Mouse (Mus musculus): ENCODE data around the gene Olfr180. TPM values are rescaled to one million over a fixed set of nuclear protein-coding genes. Genes with fewer than 3 reads are reported as not detected.

Olfr180 gene
- polyA plus RNA-seq (2012; ENCODE audit: insufficient read depth, insufficient read length, missing spikeins): not detected in 2 replicates

- TF ChIP-seq CTCF (IDR thresholded peaks at IDR 0.05; ENCODE audit: low read depth, low read length): no peak
- no peak for TF ChIP-seq POLR2A (IDR thresholded peaks at IDR 0.05; ENCODE audit: borderline replicate concordance, low read depth, low read length)
- Histone ChIP-seq H3K27ac (ENCODE audit: insufficient read depth, low read depth, low read length) (no peak within 1 kb of the TSS), H3K4me1 (ENCODE audit: control insufficient read depth, insufficient read depth, low read length) (no peaks in the 10 kb centered on the region)
Observed at GRCm38 (mm10) chr16:58929292-58929691, at the start of gene Olfr180. Gene Olfr180, minus strand, starts transcription at chr16:58929392.

DNA sequence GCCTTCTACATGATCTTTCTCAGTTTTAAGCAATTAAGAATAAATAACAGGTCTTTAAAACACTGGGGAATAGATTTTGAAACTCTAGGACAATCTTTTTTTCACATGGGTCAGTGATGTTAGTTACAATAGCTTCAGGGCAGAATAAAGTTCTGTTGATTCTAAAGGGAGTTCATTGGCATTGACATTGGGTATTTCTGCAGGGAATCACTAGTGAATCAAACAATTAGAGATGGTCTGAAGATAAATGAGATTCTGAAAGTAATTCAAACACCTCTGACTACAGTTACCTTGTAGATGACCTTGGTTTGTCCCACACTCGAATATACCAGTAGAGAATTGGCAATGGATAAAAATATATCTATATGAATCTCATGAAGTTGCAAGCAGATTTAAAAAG lies 537 bp downstream of the Olfr180 start, which contains the start of gene Olfr181:
Gene Olfr181, minus strand, starts transcription at position 101 of the 400 bp plus-strand sequence.
- Histone ChIP-seq H3K27ac (ENCODE audit: insufficient read depth, low read depth, low read length) (no peak within 1 kb of the TSS), H3K4me1 (ENCODE audit: control insufficient read depth, insufficient read depth, low read length) (no peaks in the 10 kb centered on the region), H3K4me3 (ENCODE audit: insufficient read depth, low read length) (no peak within 1 kb of the TSS)
- no peak for TF ChIP-seq CTCF (IDR thresholded peaks at IDR 0.05; ENCODE audit: low read depth, low read length)
- no peak for TF ChIP-seq POLR2A (IDR thresholded peaks at IDR 0.05; ENCODE audit: borderline replicate concordance, low read depth, low read length)

More at GRCm38 (mm10) chr16:58929292-58929691, at the start of gene Olfr180:
- H3K4me3 ChIP-seq (ENCODE audit: insufficient read depth, low read length): no peak within 1 kb of the TSS

GRCm38 (mm10) chr16:58891963-58892362 lies 37.2 kb downstream of the Olfr180 start, which contains the start of gene Olfr178:
Gene Olfr178, minus strand, starts transcription at chr16:58892063.
- TF ChIP-seq POLR2A (IDR thresholded peaks at IDR 0.05; ENCODE audit: borderline replicate concordance, low read depth, low read length) (no peak), CTCF (IDR thresholded peaks at IDR 0.05; ENCODE audit: low read depth, low read length) (no peak)
- no peak within 1 kb of the TSS for H3K4me3 ChIP-seq (ENCODE audit: insufficient read depth, low read length)
- H3K4me1 ChIP-seq (ENCODE audit: control insufficient read depth, insufficient read depth, low read length): no peaks in the 10 kb centered on the region
- H3K27ac ChIP-seq (ENCODE audit: insufficient read depth, low read depth, low read length): no peak within 1 kb of the TSS

DNA sequence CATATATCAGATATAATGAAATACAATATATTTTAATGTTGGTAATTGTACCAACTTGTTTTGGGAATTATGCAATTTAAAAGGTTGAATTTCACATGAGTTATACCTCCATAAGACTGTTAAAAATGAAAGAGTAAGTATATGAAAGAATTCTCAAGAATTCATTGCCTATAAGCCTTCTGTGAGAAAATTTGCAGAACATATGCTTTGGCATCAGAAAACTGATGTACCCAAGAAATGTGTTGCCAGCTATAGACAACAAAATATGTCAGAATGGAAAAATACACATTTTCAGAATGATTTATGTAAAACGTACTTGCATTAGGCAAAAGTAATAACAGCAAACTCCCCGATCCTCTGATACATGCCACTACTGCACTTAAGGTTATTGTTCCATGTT lies 44.8 kb downstream of the Olfr180 start:
- Histone ChIP-seq H3K27ac (ENCODE audit: insufficient read depth, low read depth, low read length) (no peak overlapping the region), H3K4me3 (ENCODE audit: insufficient read depth, low read length) (no peak overlapping the region), H3K4me1 (ENCODE audit: control insufficient read depth, insufficient read depth, low read length) (no peaks in the 10 kb centered on the region)
- no peak for TF ChIP-seq CTCF (IDR thresholded peaks at IDR 0.05; ENCODE audit: low read depth, low read length)
- no peak for TF ChIP-seq POLR2A (IDR thresholded peaks at IDR 0.05; ENCODE audit: borderline replicate concordance, low read depth, low read length)

DNA sequence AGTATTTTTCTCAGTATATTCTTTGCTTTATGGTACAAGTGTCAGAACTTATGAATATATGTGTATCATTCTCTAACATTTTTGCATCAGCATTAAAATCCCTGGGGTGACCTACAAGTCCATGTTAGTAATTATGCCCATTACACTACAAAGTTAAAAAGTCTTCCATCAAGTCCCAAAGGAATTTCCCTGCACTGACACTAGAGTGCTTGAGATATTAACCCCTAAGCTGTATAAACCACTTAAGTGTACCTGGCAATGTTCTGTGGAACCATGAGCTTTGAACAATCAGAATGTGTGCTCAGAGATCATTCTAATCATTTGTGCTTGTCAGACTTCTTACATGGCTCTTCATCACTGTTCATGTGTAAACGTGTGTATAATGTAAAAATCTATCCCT lies 54.5 kb downstream of the Olfr180 start, which contains the start of gene Olfr177:
Gene Olfr177, minus strand, starts transcription at position 101 of the 400 bp plus-strand sequence.
- TF ChIP-seq CTCF (IDR thresholded peaks at IDR 0.05; ENCODE audit: low read depth, low read length) (no peak), POLR2A (IDR thresholded peaks at IDR 0.05; ENCODE audit: borderline replicate concordance, low read depth, low read length) (no peak)
- Histone ChIP-seq H3K4me3 (ENCODE audit: insufficient read depth, low read length) (no peak within 1 kb of the TSS), H3K4me1 (ENCODE audit: control insufficient read depth, insufficient read depth, low read length) (no peaks in the 10 kb centered on the region), H3K27ac (ENCODE audit: insufficient read depth, low read depth, low read length) (no peak within 1 kb of the TSS)

Other genes starting within 250 kb of the Olfr180 start
- not detected in 2 replicates for gene Gpr15, start 210.3 kb downstream of the Olfr180 start, polyA plus RNA-seq (2012; ENCODE audit: insufficient read depth, insufficient read length, missing spikeins)
- 19.7 and 24.0 TPM in 2 replicates for gene Cldnd1, start 201.5 kb downstream of the Olfr180 start, polyA plus RNA-seq (2012; ENCODE audit: insufficient read depth, insufficient read length, missing spikeins)
- not detected in 2 replicates for gene Olfr172, start 166.2 kb downstream of the Olfr180 start, polyA plus RNA-seq (2012; ENCODE audit: insufficient read depth, insufficient read length, missing spikeins)
- gene Olfr173, start 129.1 kb downstream of the Olfr180 start, polyA plus RNA-seq (2012; ENCODE audit: insufficient read depth, insufficient read length, missing spikeins): not detected in 2 replicates
- not detected in 2 replicates for gene Olfr175-ps1, start 102.6 kb downstream of the Olfr180 start, polyA plus RNA-seq (2012; ENCODE audit: insufficient read depth, insufficient read length, missing spikeins)
- not detected in 2 replicates for gene Olfr177, start 54.6 kb downstream of the Olfr180 start, polyA plus RNA-seq (2012; ENCODE audit: insufficient read depth, insufficient read length, missing spikeins)
- not detected in 2 replicates for gene Olfr178, start 37.3 kb downstream of the Olfr180 start, polyA plus RNA-seq (2012; ENCODE audit: insufficient read depth, insufficient read length, missing spikeins)
- not detected in 2 replicates for gene Olfr181, start 637 bp downstream of the Olfr180 start, polyA plus RNA-seq (2012; ENCODE audit: insufficient read depth, insufficient read length, missing spikeins)
- gene Olfr183, start 66.0 kb upstream of the Olfr180 start, polyA plus RNA-seq (2012; ENCODE audit: insufficient read depth, insufficient read length, missing spikeins): not detected in 2 replicates
- not detected in 2 replicates for gene Olfr186, start 100.9 kb upstream of the Olfr180 start, polyA plus RNA-seq (2012; ENCODE audit: insufficient read depth, insufficient read length, missing spikeins)
- not detected in 2 replicates for gene Olfr187, start 110.4 kb upstream of the Olfr180 start, polyA plus RNA-seq (2012; ENCODE audit: insufficient read depth, insufficient read length, missing spikeins)
- gene Olfr190, start 148.6 kb upstream of the Olfr180 start, polyA plus RNA-seq (2012; ENCODE audit: insufficient read depth, insufficient read length, missing spikeins): 0.11 TPM in 1 of 2 replicates, not detected in the other
- not detected in 2 replicates for gene Olfr191, start 160.4 kb upstream of the Olfr180 start, polyA plus RNA-seq (2012; ENCODE audit: insufficient read depth, insufficient read length, missing spikeins)
- not detected in 2 replicates for gene Olfr193, start 182.5 kb upstream of the Olfr180 start, polyA plus RNA-seq (2012; ENCODE audit: insufficient read depth, insufficient read length, missing spikeins)
- not detected in 2 replicates for gene Olfr194, start 191.7 kb upstream of the Olfr180 start, polyA plus RNA-seq (2012; ENCODE audit: insufficient read depth, insufficient read length, missing spikeins)
- not detected in 2 replicates for gene Olfr195, start 217.7 kb upstream of the Olfr180 start, polyA plus RNA-seq (2012; ENCODE audit: insufficient read depth, insufficient read length, missing spikeins)
- not detected in 2 replicates for gene Olfr196, start 241.1 kb upstream of the Olfr180 start, polyA plus RNA-seq (2012; ENCODE audit: insufficient read depth, insufficient read length, missing spikeins)